Mouse (Mus musculus) kidney, postnatal 4 days (tissue): Measurements from ENCODE around the gene Sult2a5.

Experiments used
- DNase-seq, 2 experiments: peaks; one replicate each; pipeline ENCODE4 v3.0.0; 2021; ENCODE audit warnings: mixed read lengths in 2 of 2

Gene Sult2a5

GRCm38 (mm10) chr7:13623667-13624066 is at the start of gene Sult2a5:
TSS of gene Sult2a5 (plus strand) at chr7:13623967.
- DNase-seq: no peak
